Mouse (Mus musculus): ENCODE measurements at regions not wholly inside any gene's neighbourhood (a gene's known extent, or its start where the extent isn't known, plus 50 kb on each side); places are given as distances from the start of the nearest gene placed in this dataset.
"Not testable (repeated sequence)": the region's sequence is repeated elsewhere in the genome, so short reads cannot be mapped to it uniquely, and the experiment has no call there.

DNA sequence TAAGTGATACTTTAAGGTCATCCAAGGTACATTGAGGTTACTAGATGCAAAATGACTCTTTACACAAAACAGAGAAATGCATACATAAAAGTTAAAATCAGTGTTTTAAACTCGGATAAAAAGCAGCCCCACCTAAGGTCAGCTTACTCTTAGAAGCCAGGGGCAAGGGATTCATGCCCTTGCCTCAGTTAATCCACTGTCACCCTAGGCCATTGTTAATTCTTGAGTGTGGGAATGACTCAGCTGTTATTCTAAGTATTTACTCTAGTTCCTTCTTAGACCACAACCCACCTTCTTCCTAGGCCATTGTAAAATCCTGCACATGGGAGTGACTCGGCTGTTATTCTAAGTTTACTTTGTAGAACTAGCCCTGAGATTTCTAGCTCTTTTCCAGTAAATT lies 64.1 kb upstream of the Ces1h start:
- ATAC-seq (replicated peaks in 1 of 2; ENCODE audit: insufficient read depth in 1 of 2, low FRiP score in 2 of 2, low TSS enrichment in 1 of 2, low read depth in 1 of 2, poor library complexity in 2 of 2, severe bottlenecking in 2 of 2): not testable (repeated sequence)

GRCm38 (mm10) chr8:93441936-93442335 lies 62.4 kb upstream of the Ces1h start:
- no peak for ATAC-seq (replicated peaks in 1 of 2; ENCODE audit: insufficient read depth in 1 of 2, low FRiP score in 2 of 2, low TSS enrichment in 1 of 2, low read depth in 1 of 2, poor library complexity in 2 of 2, severe bottlenecking in 2 of 2)

DNA sequence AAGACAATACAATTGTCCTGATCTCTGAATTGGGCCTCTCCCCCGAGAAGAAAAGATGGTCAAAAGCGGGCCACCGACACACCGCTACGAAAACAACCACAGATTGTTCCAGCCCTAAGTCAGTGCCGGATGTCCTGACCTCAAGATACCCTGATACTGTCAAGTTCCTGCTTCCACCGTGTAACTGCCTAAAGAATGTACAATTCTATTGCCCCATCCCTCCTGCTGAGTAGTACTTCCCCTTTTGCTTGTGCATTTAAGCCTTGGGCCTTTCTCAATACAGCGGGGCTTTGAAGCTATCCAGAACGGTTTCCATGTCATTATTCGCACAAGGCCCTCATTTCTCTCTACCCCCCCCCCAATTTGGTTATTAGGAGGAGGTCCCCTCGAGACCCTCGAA lies 57.1 kb upstream of the Ces1h start:
- ATAC-seq (replicated peaks in 1 of 2; ENCODE audit: insufficient read depth in 1 of 2, low FRiP score in 2 of 2, low TSS enrichment in 1 of 2, low read depth in 1 of 2, poor library complexity in 2 of 2, severe bottlenecking in 2 of 2): not testable (repeated sequence)

GRCm38 (mm10) chr8:93430637-93431036 lies 51.1 kb upstream of the Ces1h start:
- 0 out of 4 replicates have a peak, but pooled peaks of 1 of the 2 experiments have one; percentile 59 for ATAC-seq (replicated peaks in 1 of 2; ENCODE audit: insufficient read depth in 1 of 2, low FRiP score in 2 of 2, low TSS enrichment in 1 of 2, low read depth in 1 of 2, poor library complexity in 2 of 2, severe bottlenecking in 2 of 2)
